Mouse (Mus musculus) T-helper 17 cell (primary cell): ENCODE measurements around the gene Maml3.

Source experiments
- in situ Hi-C, 2 experiments: fragments of 300-600 bp; cut with MboI, MseI; formaldehyde crosslinking; loops; 1 replicate in 1 of 2; 2 replicates in 1 of 2; pipeline ENCODE4 v1.15.1; 2025; ENCODE audit warnings: high pct_unique_total_duplicates in 2 of 2

Gene Maml3

GRCm38 (mm10) chr3:51674963-51675362 is 429.9 kb downstream of the Maml3 start:
- in situ Hi-C loops = no loop called here

- in situ Hi-C loops = no loop called here
Observed at GRCm38 (mm10) chr3:51673408-51674086, 431.3 kb downstream of the Maml3 start.

GRCm38 (mm10) chr3:51672631-51673030 is 432.2 kb downstream of the Maml3 start:
- in situ Hi-C loops = no loop called here

- in situ Hi-C loops = no loop called here
Observed at GRCm38 (mm10) chr3:51671071-51671469, 433.8 kb downstream of the Maml3 start.

GRCm38 (mm10) chr3:51670414-51671070 is 434.3 kb downstream of the Maml3 start:
- in situ Hi-C loops = no loop called here

- in situ Hi-C loops = no loop called here
Observed at GRCm38 (mm10) chr3:51668607-51669006, 436.3 kb downstream of the Maml3 start.

- in situ Hi-C loops = no loop called here
Observed at GRCm38 (mm10) chr3:51662557-51662956, 442.3 kb downstream of the Maml3 start.

GRCm38 (mm10) chr3:51661880-51662550 is 442.9 kb downstream of the Maml3 start:
- in situ Hi-C loops = no loop called here

GRCm38 (mm10) chr3:51661376-51661775 is 443.5 kb downstream of the Maml3 start:
- in situ Hi-C loops = no loop called here

GRCm38 (mm10) chr3:51660821-51661276 is 444.0 kb downstream of the Maml3 start:
- in situ Hi-C loops = no loop called here

GRCm38 (mm10) chr3:51660060-51660459 is 444.8 kb downstream of the Maml3 start, which contains the start of gene Mgst2:
Gene Mgst2 (plus strand): TSS chr3:51660360.
- in situ Hi-C loops = no loop called here

GRCm38 (mm10) chr3:51659415-51659814 is 445.5 kb downstream of the Maml3 start:
- in situ Hi-C loops = loop anchor here in 1 of 2 experiments (10.0 kb wide), 1 partner anchor 95 kb away; the partner anchor contains the start of gene Setd7

- in situ Hi-C loops = loop anchor here (5.0 to 10.0 kb wide), 2 partner anchors 90 to 92 kb away; partner anchors contain the start of gene Setd7 (in 2 of the 2)
Observed at GRCm38 (mm10) chr3:51654303-51655055, 450.4 kb downstream of the Maml3 start.

- in situ Hi-C loops = loop anchor here (5.0 to 10.0 kb wide), 2 partner anchors 88 to 90 kb away; partner anchors contain the start of gene Setd7 (in 2 of the 2)
Observed at GRCm38 (mm10) chr3:51652701-51653100, 452.2 kb downstream of the Maml3 start.

GRCm38 (mm10) chr3:51652292-51652691 is 452.6 kb downstream of the Maml3 start:
- in situ Hi-C loops = loop anchor here (5.0 to 10.0 kb wide), 2 partner anchors 87 to 90 kb away; partner anchors contain the start of gene Setd7 (in 2 of the 2)

GRCm38 (mm10) chr3:51651149-51651548 is 453.7 kb downstream of the Maml3 start:
- in situ Hi-C loops = loop anchor here (5.0 to 10.0 kb wide), 2 partner anchors 86 to 89 kb away; partner anchors contain the start of gene Setd7 (in 2 of the 2)

- in situ Hi-C loops = loop anchor here (5.0 to 10.0 kb wide), 5 partner anchors 68 to 145 kb away; partner anchors contain the start of gene Setd7 (in 2 of the 2)
Observed at GRCm38 (mm10) chr3:51649986-51650385, 454.9 kb downstream of the Maml3 start.

GRCm38 (mm10) chr3:51649426-51649825 is 455.4 kb downstream of the Maml3 start:
- in situ Hi-C loops = loop anchor here (5.0 to 10.0 kb wide), 3 partner anchors 67 to 145 kb away; no protein-coding TSS in a partner anchor

- in situ Hi-C loops = loop anchor here (5.0 to 10.0 kb wide), 3 partner anchors 66 to 143 kb away; no protein-coding TSS in a partner anchor
Observed at GRCm38 (mm10) chr3:51648037-51648664, 456.7 kb downstream of the Maml3 start.

GRCm38 (mm10) chr3:51647356-51647755 is 457.5 kb downstream of the Maml3 start:
- in situ Hi-C loops = loop anchor here (5.0 to 10.0 kb wide), 3 partner anchors 65 to 143 kb away; no protein-coding TSS in a partner anchor
